Mouse (Mus musculus) bone marrow, adult 2 months (tissue): ENCODE measurements around the gene Slc51a.

ENCODE experiments used
- CTCF ChIP-seq: fragments of 200-500 bp; IDR thresholded peaks from 2 replicates; pipeline ENCODE4 v1.5.1; 2011; ENCODE audit warnings: low read length, control low read depth; ENCODE audit not compliant: control insufficient read depth, insufficient read depth
- POLR2A ChIP-seq: fragments of 200-500 bp; IDR thresholded peaks from 2 replicates; pipeline ENCODE4 v1.6.1; 2011; ENCODE audit warnings: low read depth, mild to moderate bottlenecking, control low read depth, low read length, borderline replicate concordance; ENCODE audit not compliant: control insufficient read depth

- TF ChIP-seq CTCF (no peak), POLR2A (no peak)
Measured at GRCm38 (mm10) chr16:32463426-32463825, 24.3 kb downstream of the Slc51a start.
